Mouse (Mus musculus) liver, adult 2 months (tissue): ENCODE measurements around the gene Lrfn2. TPM values are rescaled to one million over a fixed set of nuclear protein-coding genes. Genes with fewer than 3 reads are reported as not detected.

Experiments
- DNase-seq: peaks from one replicate; pipeline ENCODE4 v3.0.0-alpha.2; 2011; ENCODE audit warnings: low read depth, low spot score; ENCODE audit errors: extremely low read depth
- H3K27ac ChIP-seq: fragments of 200-500 bp; replicated peaks from 2 replicates; pipeline ENCODE4 v1.5.1; 2012; ENCODE audit warnings: low read depth, mild to moderate bottlenecking, control low read depth, inconsistent platforms, low read length; ENCODE audit not compliant: insufficient read depth
- H3K27me3 ChIP-seq: fragments of 200-500 bp; 2 replicates; pipeline ENCODE4 v1.6.1; 2012; ENCODE audit warnings: mild to moderate bottlenecking, moderate library complexity, low read length, inconsistent platforms; ENCODE audit not compliant: control insufficient read depth, insufficient read depth
- H3K36me3 ChIP-seq: fragments of 200-500 bp; 2 replicates; pipeline ENCODE4 v1.6.1; 2012; ENCODE audit warnings: low read length, inconsistent platforms; ENCODE audit not compliant: control insufficient read depth, insufficient read depth
- H3K4me1 ChIP-seq: fragments of 200-500 bp; 2 replicates; pipeline ENCODE4 v1.6.1; 2011; ENCODE audit warnings: low read length; ENCODE audit not compliant: control insufficient read depth, insufficient read depth
- H3K4me3 ChIP-seq: fragments of 200-500 bp; 2 replicates; pipeline ENCODE4 v1.5.1; 2011; ENCODE audit warnings: low read depth, mild to moderate bottlenecking, control low read depth, low read length, moderate library complexity; ENCODE audit not compliant: insufficient read depth
- H3K79me2 ChIP-seq: fragments of 200-500 bp; 2 replicates; pipeline ENCODE4 v1.6.1; 2012; ENCODE audit warnings: inconsistent platforms, mild to moderate bottlenecking, low read length, moderate library complexity; ENCODE audit not compliant: control insufficient read depth, insufficient read depth
- H3K9ac ChIP-seq: fragments of 200-500 bp; 2 replicates; pipeline ENCODE4 v1.6.1; 2012; ENCODE audit warnings: low read depth, mild to moderate bottlenecking, control low read depth, inconsistent platforms, low read length
- CTCF ChIP-seq: fragments of 200-500 bp; IDR thresholded peaks from 2 replicates; pipeline ENCODE4 v1.5.1; 2011; ENCODE audit warnings: low read depth, low read length, control low read depth
- POLR2A ChIP-seq: fragments of 200-500 bp; IDR thresholded peaks from 2 replicates; pipeline ENCODE4 v1.6.1; 2011; ENCODE audit warnings: low read length, control low read depth; ENCODE audit not compliant: insufficient read depth; ENCODE audit errors: extremely low read depth
- WGBS: fragments of 180-500 bp; shearing (Covaris S2); methylation state at CpG from one replicate; pipeline ENCODE4 v1.1.7; 2018; 5-methylcytosine and 5-hydroxymethylcytosine counted together
- polyA plus RNA-seq: library from polyadenylated mRNA; depleted of rRNA; stranded (reverse); fragments of >200 nt; gene quantifications from 2 replicates; pipeline ENCODE4 v1.2.3, GENCODE M21; 2012
- total RNA-seq: library from RNA; depleted of rRNA; stranded (reverse); fragments of >200 nt; gene quantifications from 2 replicates; pipeline ENCODE4 v1.2.3, GENCODE M21; 2014

The Lrfn2 gene
- total and polyA plus RNA-seq, 2 experiments = not detected

GRCm38 (mm10) chr17:49033686-49034250 is 101.6 kb downstream of the Lrfn2 start:
- H3K27me3 ChIP-seq = no peaks in the 10 kb centered on the region
- H3K4me3 ChIP-seq = no peak overlapping the region
- TF ChIP-seq CTCF = no peak
- TF ChIP-seq POLR2A = no peak
- H3K4me1 ChIP-seq = no peaks in the 10 kb centered on the region
- H3K9ac ChIP-seq = no peak overlapping the region
- no peak overlapping the region for H3K27ac ChIP-seq
- no peaks in the 10 kb centered on the region for H3K36me3 ChIP-seq
- H3K79me2 ChIP-seq = no peaks in the 10 kb centered on the region
- 44% methylated on average over 5 of the region's 5 CpGs for WGBS
- DNase-seq = no peak

DNA sequence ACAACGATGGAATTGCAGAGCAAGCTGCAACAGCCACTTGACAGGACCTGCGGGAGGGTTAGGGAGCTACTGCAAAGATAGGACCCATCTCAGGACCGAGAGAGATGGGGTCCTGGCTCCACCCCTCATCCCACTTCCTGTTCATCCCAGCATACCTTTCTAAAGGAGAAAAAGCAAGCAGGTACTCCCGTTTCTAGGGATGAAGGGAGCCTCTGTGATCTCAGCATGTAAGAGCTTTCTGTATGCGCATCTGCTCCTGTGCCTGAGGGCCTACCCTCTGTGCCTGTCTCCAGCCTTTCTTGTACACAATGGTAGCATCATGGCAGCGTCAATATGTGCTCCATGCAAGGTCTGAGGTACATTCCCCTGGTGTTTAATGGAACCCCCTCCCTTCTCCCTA is 102.9 kb downstream of the Lrfn2 start:
- no peaks in the 10 kb centered on the region for H3K79me2 ChIP-seq

DNA sequence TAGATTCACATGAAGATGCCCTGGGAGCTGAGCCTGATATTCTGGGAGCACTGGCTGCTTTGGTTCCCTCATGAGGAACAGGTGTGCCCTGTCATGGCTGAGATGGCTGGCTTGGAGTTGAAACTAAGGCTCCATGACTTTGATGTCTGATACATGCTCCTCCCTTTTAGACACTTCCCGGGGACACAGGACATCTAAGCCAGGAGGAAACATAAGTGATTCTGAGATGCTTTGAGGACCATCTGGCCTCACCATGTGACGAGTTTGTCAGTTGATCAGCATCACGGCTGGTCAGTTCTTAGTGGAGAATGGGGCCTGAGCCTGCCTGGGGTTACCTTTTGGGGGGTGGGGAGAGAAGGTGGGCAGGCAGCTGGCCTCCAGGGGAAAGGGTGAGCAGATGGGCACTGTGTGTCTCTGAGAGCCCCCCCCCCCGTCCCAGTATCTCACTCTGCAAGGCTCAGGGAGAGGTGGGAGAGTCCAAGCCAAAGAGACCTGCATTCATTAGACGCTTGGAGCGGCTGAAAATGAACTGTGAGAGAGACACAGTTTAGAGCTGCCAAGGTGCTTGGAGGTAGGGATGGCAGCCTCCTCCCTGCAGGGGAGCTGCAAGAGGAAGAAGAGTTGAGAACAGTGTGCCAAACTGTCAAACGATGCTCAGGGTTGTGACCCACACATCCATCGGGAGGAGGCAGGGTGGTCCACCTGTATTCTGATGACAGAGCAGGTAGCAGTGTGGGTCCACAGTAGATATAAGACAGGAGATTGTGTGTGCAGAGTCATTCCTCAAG is 105.2 kb downstream of the Lrfn2 start:
- Histone ChIP-seq H3K9ac (no peak overlapping the region), H3K79me2 (no peaks in the 10 kb centered on the region), H3K4me1 (no peaks in the 10 kb centered on the region), H3K4me3 (no peak overlapping the region), H3K36me3 (no peaks in the 10 kb centered on the region), H3K27me3 (no peaks in the 10 kb centered on the region), H3K27ac (no peak overlapping the region)
- no peak for DNase-seq
- TF ChIP-seq POLR2A = no peak
- no peak for TF ChIP-seq CTCF
- WGBS = 71% methylated on average over 8 of the region's 8 CpGs

More for the DNA sequence above, 102.9 kb downstream of the Lrfn2 start:
- Histone ChIP-seq H3K4me1 (no peaks in the 10 kb centered on the region), H3K27me3 (no peaks in the 10 kb centered on the region), H3K4me3 (no peak overlapping the region), H3K36me3 (no peaks in the 10 kb centered on the region), H3K27ac (no peak overlapping the region), H3K9ac (no peak overlapping the region)
- TF ChIP-seq POLR2A (no peak), CTCF (no peak)
- DNase-seq = no peak
- 68% methylated on average over 6 of the region's 6 CpGs for WGBS

DNA sequence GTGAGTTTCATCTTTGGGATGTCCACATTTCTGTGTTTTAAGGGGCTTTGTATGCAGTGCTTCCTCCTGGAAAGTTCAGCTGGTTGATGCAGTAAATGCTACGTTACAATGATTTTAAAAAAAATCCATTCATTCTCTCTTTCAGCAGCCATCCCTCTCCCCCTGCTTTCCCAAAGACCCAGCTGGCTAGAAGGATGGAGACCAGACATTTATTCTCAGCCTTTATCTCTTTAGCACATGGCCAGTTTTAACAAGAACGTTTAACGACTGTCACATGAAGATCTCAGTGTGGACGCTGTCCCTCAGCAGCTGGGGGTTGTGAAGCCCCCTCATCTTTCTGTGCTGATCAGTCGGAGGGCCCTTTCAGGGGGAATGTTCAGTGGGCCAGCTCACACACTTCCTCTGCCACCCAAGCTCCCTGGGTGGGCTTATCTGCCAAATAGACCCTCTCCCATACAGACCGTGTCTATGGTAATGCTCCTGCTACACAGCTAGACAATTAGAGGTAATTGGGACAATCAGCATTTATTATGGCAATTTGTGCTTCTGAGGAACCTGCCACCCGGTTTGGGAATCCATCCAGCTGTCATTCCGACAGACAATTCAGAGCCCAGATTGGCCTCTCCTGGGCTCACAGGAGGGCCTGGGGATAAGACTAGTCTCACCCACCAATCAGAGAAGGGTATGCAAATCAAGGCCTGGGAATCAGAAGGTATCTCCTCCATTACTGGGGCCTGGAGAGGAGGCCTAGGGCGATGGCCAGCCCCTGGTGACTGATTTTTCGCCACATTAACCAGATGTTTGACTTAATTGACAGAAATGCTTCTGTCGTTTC is 111.8 kb downstream of the Lrfn2 start:
- no peak overlapping the region for H3K4me3 ChIP-seq
- 43% methylated on average over 11 of the region's 11 CpGs for WGBS
- no peak overlapping the region for H3K27ac ChIP-seq
- no peaks in the 10 kb centered on the region for H3K79me2 ChIP-seq
- H3K4me1 ChIP-seq = no peaks in the 10 kb centered on the region
- DNase-seq = no peak
- no peaks in the 10 kb centered on the region for H3K27me3 ChIP-seq
- TF ChIP-seq POLR2A (no peak), CTCF (no peak)
- no peak overlapping the region for H3K9ac ChIP-seq
- no peaks in the 10 kb centered on the region for H3K36me3 ChIP-seq

DNA sequence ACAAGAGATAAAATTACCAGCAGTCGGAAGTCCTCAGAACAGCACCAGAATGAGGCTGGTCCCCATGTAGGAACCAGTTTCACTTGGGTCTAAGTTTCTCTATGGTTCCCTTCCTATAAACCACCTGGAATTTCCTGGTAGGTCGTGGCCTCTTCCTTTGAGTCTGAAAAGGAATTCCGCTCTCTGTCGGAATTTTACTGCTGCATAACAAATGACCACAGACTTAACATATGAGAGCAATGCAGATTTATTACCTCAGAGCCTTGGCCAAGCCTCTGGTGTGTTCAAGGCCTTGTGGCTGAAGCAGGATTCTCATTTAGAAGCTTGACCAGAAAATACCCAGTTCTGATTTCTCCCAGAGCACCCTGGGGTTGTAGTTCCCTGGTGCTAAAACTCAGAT is 115.7 kb downstream of the Lrfn2 start:
- Histone ChIP-seq H3K4me3 (no peak overlapping the region), H3K27me3 (no peaks in the 10 kb centered on the region), H3K27ac (no peak overlapping the region), H3K9ac (no peak overlapping the region), H3K4me1 (no peaks in the 10 kb centered on the region), H3K79me2 (no peaks in the 10 kb centered on the region), H3K36me3 (no peaks in the 10 kb centered on the region)
- no peak for DNase-seq
- WGBS = 74% methylated on average over 4 of the region's 4 CpGs
- TF ChIP-seq POLR2A (no peak), CTCF (no peak)

GRCm38 (mm10) chr17:49051231-49051630 is 119.1 kb downstream of the Lrfn2 start:
- Histone ChIP-seq H3K79me2 (no peaks in the 10 kb centered on the region), H3K27ac (no peak overlapping the region), H3K27me3 (no peaks in the 10 kb centered on the region), H3K4me3 (no peak overlapping the region), H3K4me1 (no peaks in the 10 kb centered on the region), H3K9ac (no peak overlapping the region), H3K36me3 (no peaks in the 10 kb centered on the region)
- no peak for DNase-seq
- WGBS = 85% methylated on average over 11 of the region's 11 CpGs
- no peak for TF ChIP-seq CTCF
- no peak for TF ChIP-seq POLR2A
